Mouse (Mus musculus): ENCODE results near the gene Oaz3.
A peak's percentile ranks its signal among the peaks of the same experiment; 100 is the strongest.

Gene Oaz3

GRCm38 (mm10) chr3:94443597-94443964 lies at the start of gene Oaz3:
TSS of gene Oaz3 (minus strand) at chr3:94443915.
- no peak for DNase-seq (ENCODE audit: low read depth)

- no peak for DNase-seq (ENCODE audit: low read depth)
These were observed 43.9 kb upstream of the Oaz3 start for GRCm38 (mm10) chr3:94487581-94487980.

GRCm38 (mm10) chr3:94485922-94486321 lies 42.2 kb upstream of the Oaz3 start:
- no peak for DNase-seq (ENCODE audit: low read depth)

- no peak for DNase-seq (ENCODE audit: low read depth)
These were observed 40.2 kb upstream of the Oaz3 start for GRCm38 (mm10) chr3:94483790-94484439.

- peak; percentile 46 for DNase-seq (ENCODE audit: low read depth)
These were observed 39.2 kb upstream of the Oaz3 start for GRCm38 (mm10) chr3:94482764-94483385.

GRCm38 (mm10) chr3:94481429-94481828 lies 37.7 kb upstream of the Oaz3 start:
- no peak for DNase-seq (ENCODE audit: low read depth)

GRCm38 (mm10) chr3:94480291-94480884 lies 36.7 kb upstream of the Oaz3 start, which contains the start of gene Riiad1:
TSS of gene Riiad1 (minus strand) at chr3:94480341.
- no peak for DNase-seq (ENCODE audit: low read depth)

- no peak for DNase-seq (ENCODE audit: low read depth)
These were observed 35.8 kb upstream of the Oaz3 start for GRCm38 (mm10) chr3:94479564-94479963.

- DNase-seq (ENCODE audit: low read depth) = no peak
These were observed 35.0 kb upstream of the Oaz3 start for GRCm38 (mm10) chr3:94478591-94479169.

- peak; percentile 28 for DNase-seq (ENCODE audit: low read depth)
These were observed 34.3 kb upstream of the Oaz3 start, which contains the start of gene Celf3 for GRCm38 (mm10) chr3:94477981-94478422. TSS of gene Celf3 (plus strand) at chr3:94478295.

- DNase-seq (ENCODE audit: low read depth) = no peak
These were observed 33.7 kb upstream of the Oaz3 start for GRCm38 (mm10) chr3:94477444-94477843.

GRCm38 (mm10) chr3:94476301-94477035 lies 32.8 kb upstream of the Oaz3 start:
- no peak for DNase-seq (ENCODE audit: low read depth)

- no peak for DNase-seq (ENCODE audit: low read depth)
These were observed 30.0 kb upstream of the Oaz3 start for GRCm38 (mm10) chr3:94473567-94474232.

- no peak for DNase-seq (ENCODE audit: low read depth)
These were observed 29.4 kb upstream of the Oaz3 start for GRCm38 (mm10) chr3:94473115-94473505.

- DNase-seq (ENCODE audit: low read depth) = no peak
These were observed 28.9 kb upstream of the Oaz3 start for GRCm38 (mm10) chr3:94472447-94473114.

- no peak for DNase-seq (ENCODE audit: low read depth)
These were observed 25.2 kb upstream of the Oaz3 start for GRCm38 (mm10) chr3:94468931-94469330.

GRCm38 (mm10) chr3:94465632-94466430 lies 22.1 kb upstream of the Oaz3 start:
- no peak for DNase-seq (ENCODE audit: low read depth)

- DNase-seq (ENCODE audit: low read depth) = no peak
These were observed 20.3 kb upstream of the Oaz3 start for GRCm38 (mm10) chr3:94463926-94464578.

GRCm38 (mm10) chr3:94459834-94460233 lies 16.1 kb upstream of the Oaz3 start:
- DNase-seq (ENCODE audit: low read depth) = no peak

- DNase-seq (ENCODE audit: low read depth) = no peak
These were observed 13.3 kb upstream of the Oaz3 start for GRCm38 (mm10) chr3:94457055-94457454.
